Mouse (Mus musculus) kidney, embryonic 15.5 days (tissue): Measurements from ENCODE around the gene Sulf2. TPM values are rescaled to one million over a fixed set of nuclear protein-coding genes. Genes with fewer than 3 reads are reported as not detected.

ENCODE experiments used
- ATAC-seq: fragments of 200-750 bp; cut with Nextera tagmentation; replicated peaks from 2 replicates; pipeline ENCODE4 v1.8.0; 2017; ENCODE audit warnings: moderate TSS enrichment; ENCODE audit not compliant: low FRiP score
- H3K27ac ChIP-seq: fragments of 300-500 bp; sonication (generic); 2 replicates; pipeline ENCODE4 v1.5.1; 2015; ENCODE audit warnings: mild to moderate bottlenecking, inconsistent platforms
- H3K27me3 ChIP-seq: fragments of 300-500 bp; sonication (generic); 2 replicates; pipeline ENCODE4 v1.6.1; 2015; ENCODE audit warnings: inconsistent platforms
- H3K36me3 ChIP-seq: fragments of 300-500 bp; sonication (generic); 2 replicates; pipeline ENCODE4 v1.6.1; 2015; ENCODE audit warnings: inconsistent platforms
- H3K4me1 ChIP-seq: fragments of 300-500 bp; sonication (generic); 2 replicates; pipeline ENCODE4 v1.6.1; 2015; ENCODE audit warnings: inconsistent platforms
- H3K4me2 ChIP-seq: fragments of 300-500 bp; sonication (generic); 2 replicates; pipeline ENCODE4 v1.6.1; 2015; ENCODE audit warnings: moderate library complexity, mild to moderate bottlenecking, inconsistent platforms
- H3K4me3 ChIP-seq: fragments of 300-500 bp; sonication (generic); replicated peaks from 2 replicates; pipeline ENCODE4 v1.5.1; 2015; ENCODE audit warnings: mild to moderate bottlenecking, inconsistent platforms
- H3K9ac ChIP-seq: fragments of 300-500 bp; sonication (generic); 2 replicates; pipeline ENCODE4 v1.6.1; 2015; ENCODE audit warnings: mild to moderate bottlenecking, inconsistent platforms
- H3K9me3 ChIP-seq: fragments of 300-500 bp; sonication (generic); replicated peaks from 2 replicates; pipeline ENCODE4 v1.6.1; 2016; ENCODE audit warnings: inconsistent platforms
- WGBS: fragments of 180-500 bp; shearing (Covaris S2); methylation state at CpG from one replicate; pipeline ENCODE4 v1.1.7; 2015; ENCODE audit warnings: mixed read lengths; 5-methylcytosine and 5-hydroxymethylcytosine counted together
- polyA plus RNA-seq: library from polyadenylated mRNA; unstranded; fragments of >200 nt; fragmentation: Nextera tagmentation; extraction: Ambion mirVana; gene quantifications from 2 replicates; pipeline ENCODE4 v1.2.1, GENCODE M21; 2015

The Sulf2 gene
- polyA plus RNA-seq, 1 experiment from 2014 or later, result 65.3 TPM

DNA sequence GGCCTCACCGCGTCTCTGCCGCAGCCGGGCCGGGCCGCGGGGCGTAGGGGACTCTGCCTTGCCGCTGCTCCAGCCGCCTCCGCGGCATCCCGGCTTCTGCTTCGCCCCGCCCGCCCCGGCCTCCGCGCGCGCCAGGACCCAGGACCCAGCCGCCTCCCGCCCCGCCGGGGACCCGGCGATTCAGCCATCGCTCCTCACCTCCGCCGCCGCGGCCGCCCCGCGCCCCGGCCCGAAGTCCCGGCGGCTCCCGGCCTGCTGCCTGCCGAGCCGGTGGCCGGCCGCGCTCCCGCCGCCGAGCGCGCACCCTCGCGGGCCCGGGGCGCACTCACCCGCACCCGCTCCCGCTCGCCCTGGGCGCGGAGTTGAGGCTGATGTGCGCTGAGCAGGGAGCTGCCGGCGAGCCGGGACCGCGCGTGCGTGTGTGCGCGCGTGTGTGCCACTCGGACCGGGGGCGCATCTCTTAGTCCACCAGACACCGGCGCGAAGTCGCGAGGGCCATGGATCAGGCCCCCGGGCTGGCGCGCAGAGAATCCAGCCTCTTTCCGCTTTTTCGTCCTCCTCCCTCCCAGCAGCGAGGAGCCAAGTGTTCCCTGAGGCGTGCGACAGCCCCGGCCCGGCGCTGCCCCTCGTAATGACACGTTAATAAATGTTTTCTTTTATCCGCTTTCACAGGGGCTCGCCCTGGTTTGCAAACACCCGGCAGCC, 562 bp downstream of the Sulf2 start:
- Histone ChIP-seq H3K27me3 (no peaks in the 10 kb centered on the region), H3K4me3 (peak overlapping the region; percentile 69), H3K4me1 (peaks cover 57% of the 10 kb centered on the region), H3K27ac (peak overlapping the region; percentile 89), H3K4me2 (peak overlapping the region; percentile 95), H3K36me3 (no peaks in the 10 kb centered on the region), H3K9me3 (no peaks in the 10 kb centered on the region), H3K9ac (peak overlapping the region; percentile 61)
- under 1% methylated on average over 93 of the region's 95 CpGs for WGBS
- ATAC-seq, result peak; percentile 57

GRCm38 (mm10) chr2:166153891-166154711, 1.4 kb downstream of the Sulf2 start:
- Histone ChIP-seq H3K27ac (peak overlapping the region; percentile 89), H3K36me3 (no peaks in the 10 kb centered on the region), H3K4me2 (peak overlapping the region; percentile 95), H3K4me3 (peak overlapping the region; percentile 69), H3K9ac (peak overlapping the region; percentile 61), H3K4me1 (peaks cover 64% of the 10 kb centered on the region), H3K27me3 (no peaks in the 10 kb centered on the region), H3K9me3 (no peaks in the 10 kb centered on the region)
- peak; percentile 40 for ATAC-seq
- under 1% methylated on average over 50 of the region's 51 CpGs for WGBS

- Histone ChIP-seq H3K36me3 (no peaks in the 10 kb centered on the region), H3K27ac (no peak overlapping the region), H3K4me2 (peak overlapping the region; percentile 95), H3K4me3 (peak overlapping the region; percentile 69), H3K4me1 (peaks cover 71% of the 10 kb centered on the region), H3K9me3 (no peaks in the 10 kb centered on the region), H3K27me3 (no peaks in the 10 kb centered on the region), H3K9ac (peak overlapping the region; percentile 61)
- 34% methylated on average over 3 of the region's 3 CpGs for WGBS
- no peak for ATAC-seq
Observed at GRCm38 (mm10) chr2:166153399-166153793, 2.1 kb downstream of the Sulf2 start.

- H3K4me3 ChIP-seq, result peak overlapping the region; percentile 69
Observed at GRCm38 (mm10) chr2:166152734-166153398, 2.6 kb downstream of the Sulf2 start.

DNA sequence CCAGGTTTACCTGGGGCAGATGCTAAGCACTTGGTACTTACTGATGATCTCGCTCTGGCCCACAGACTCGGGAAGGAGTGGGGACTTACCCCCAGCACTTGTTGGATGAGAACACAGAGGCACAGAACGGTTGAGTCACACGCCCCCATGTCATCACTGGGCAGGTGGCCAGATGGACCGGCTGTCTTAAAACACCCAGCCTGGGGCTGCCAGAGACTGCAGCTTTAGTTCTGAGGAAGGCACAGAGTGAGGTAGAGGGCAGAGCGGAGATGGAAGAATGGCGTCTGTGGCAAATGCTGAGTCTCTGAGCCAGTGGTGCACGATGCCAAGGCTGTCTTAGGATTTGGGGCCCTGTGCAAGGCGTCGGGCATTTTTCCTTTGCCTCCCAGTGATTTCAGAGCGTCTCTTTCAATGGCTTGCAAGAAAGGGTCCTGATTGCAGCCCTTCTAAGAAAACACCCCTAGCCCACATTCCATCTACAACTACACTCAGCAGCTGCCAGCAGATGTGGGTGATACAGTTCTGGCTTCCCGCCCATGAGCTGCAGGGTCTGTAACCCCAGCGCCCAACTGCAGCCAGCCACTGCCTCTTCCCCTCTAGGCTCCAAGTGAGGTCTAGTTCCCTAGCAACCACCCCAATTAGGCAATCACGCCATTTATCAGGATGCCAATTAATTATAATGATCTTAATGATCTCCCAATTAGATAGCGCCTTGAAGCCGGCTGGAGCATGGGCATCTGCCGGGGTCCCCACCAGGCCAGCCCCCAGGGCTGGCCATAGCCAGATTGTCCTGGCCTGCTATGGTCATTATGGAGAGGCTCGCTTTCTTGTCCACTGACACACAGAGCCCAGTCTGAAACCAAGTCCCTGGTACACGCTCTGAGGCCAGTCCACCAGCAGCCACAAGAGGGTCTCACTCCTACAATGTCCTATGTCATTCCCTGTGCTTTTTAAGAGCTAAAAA, 3.7 kb downstream of the Sulf2 start:
- Histone ChIP-seq H3K27me3 (no peaks in the 10 kb centered on the region), H3K4me3 (no peak overlapping the region), H3K36me3 (no peaks in the 10 kb centered on the region), H3K4me1 (peaks cover 76% of the 10 kb centered on the region), H3K4me2 (no peak overlapping the region), H3K9ac (no peak overlapping the region), H3K27ac (no peak overlapping the region), H3K9me3 (no peaks in the 10 kb centered on the region)
- WGBS, result 58% methylated on average over 19 of the region's 19 CpGs
- ATAC-seq, result no peak

More at GRCm38 (mm10) chr2:166152734-166153398, 2.6 kb downstream of the Sulf2 start:
- 0 out of 2 replicates have a peak overlapping the region, but pooled peaks have one; percentile 61 for H3K9ac ChIP-seq
- no peak for ATAC-seq
- H3K4me1 ChIP-seq, result peaks cover 76% of the 10 kb centered on the region
- no peaks in the 10 kb centered on the region for H3K36me3 ChIP-seq
- no peaks in the 10 kb centered on the region for H3K27me3 ChIP-seq
- H3K27ac ChIP-seq, result no peak overlapping the region
- WGBS, result 46% methylated on average over 11 of the region's 11 CpGs
- peak overlapping the region; percentile 95 for H3K4me2 ChIP-seq
- no peaks in the 10 kb centered on the region for H3K9me3 ChIP-seq

DNA sequence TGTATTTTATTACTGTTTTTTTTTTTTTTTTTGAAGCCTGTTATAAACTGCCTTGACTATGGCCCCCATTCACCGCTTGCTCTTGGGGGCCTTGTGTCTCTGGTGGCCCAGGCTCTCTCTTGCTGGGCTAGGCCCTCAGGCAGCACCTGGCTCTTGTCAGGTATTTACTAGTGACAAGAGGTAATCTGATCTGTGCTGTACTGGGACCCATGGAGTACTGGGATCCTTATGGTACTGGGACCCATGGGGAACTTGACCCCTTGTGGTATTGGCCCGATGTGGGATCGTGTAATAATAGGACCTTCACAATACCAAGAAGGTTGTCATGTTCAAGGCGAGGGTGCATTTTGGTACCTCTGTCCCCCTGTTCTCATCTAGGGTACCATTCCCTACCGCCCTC, 4.9 kb downstream of the Sulf2 start:
- Histone ChIP-seq H3K4me2 (no peak overlapping the region), H3K9ac (no peak overlapping the region), H3K27ac (no peak overlapping the region), H3K9me3 (no peaks in the 10 kb centered on the region), H3K27me3 (no peaks in the 10 kb centered on the region), H3K36me3 (no peaks in the 10 kb centered on the region), H3K4me1 (peaks cover 80% of the 10 kb centered on the region), H3K4me3 (no peak overlapping the region)
- ATAC-seq, result no peak
- WGBS, result 83% methylated on average over 5 of the region's 5 CpGs

DNA sequence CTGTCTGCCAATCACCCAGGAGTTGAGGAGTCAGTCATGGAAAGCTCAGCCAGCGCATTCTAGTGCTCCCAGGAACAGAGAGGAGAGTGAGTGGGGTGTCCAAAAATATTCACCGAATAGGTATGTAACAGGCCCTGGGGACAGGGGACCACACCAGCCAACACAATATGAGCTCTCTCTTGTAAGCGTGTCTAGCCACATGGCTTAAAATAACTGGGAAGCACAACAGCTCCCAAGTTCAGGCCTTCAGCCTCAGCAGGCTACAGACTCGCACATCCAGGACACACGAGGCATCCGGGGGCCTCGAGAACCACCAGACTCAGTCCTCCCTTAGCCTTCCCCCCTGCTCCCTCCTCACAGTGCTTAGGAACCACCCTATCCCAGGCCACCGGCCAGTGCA, 6.0 kb downstream of the Sulf2 start:
- ATAC-seq, result no peak
- 76% methylated on average over 8 of the region's 8 CpGs for WGBS
- no peaks in the 10 kb centered on the region for H3K36me3 ChIP-seq
- H3K9ac ChIP-seq, result no peak overlapping the region
- H3K27me3 ChIP-seq, result no peaks in the 10 kb centered on the region
- no peak overlapping the region for H3K4me2 ChIP-seq
- peaks cover 89% of the 10 kb centered on the region for H3K4me1 ChIP-seq
- no peak overlapping the region for H3K4me3 ChIP-seq
- H3K27ac ChIP-seq, result no peak overlapping the region
- H3K9me3 ChIP-seq, result no peaks in the 10 kb centered on the region

GRCm38 (mm10) chr2:166148672-166149332, 6.7 kb downstream of the Sulf2 start:
- peaks cover 89% of the 10 kb centered on the region for H3K4me1 ChIP-seq
- H3K9me3 ChIP-seq, result no peaks in the 10 kb centered on the region
- no peak overlapping the region for H3K4me2 ChIP-seq
- WGBS, result 24% methylated on average over 13 of the region's 13 CpGs
- no peaks in the 10 kb centered on the region for H3K27me3 ChIP-seq
- no peak overlapping the region for H3K4me3 ChIP-seq
- ATAC-seq, result no peak
- H3K27ac ChIP-seq, result 0 out of 2 replicates have a peak overlapping the region, but pooled peaks have one; percentile 18
- H3K36me3 ChIP-seq, result no peaks in the 10 kb centered on the region
- no peak overlapping the region for H3K9ac ChIP-seq

DNA sequence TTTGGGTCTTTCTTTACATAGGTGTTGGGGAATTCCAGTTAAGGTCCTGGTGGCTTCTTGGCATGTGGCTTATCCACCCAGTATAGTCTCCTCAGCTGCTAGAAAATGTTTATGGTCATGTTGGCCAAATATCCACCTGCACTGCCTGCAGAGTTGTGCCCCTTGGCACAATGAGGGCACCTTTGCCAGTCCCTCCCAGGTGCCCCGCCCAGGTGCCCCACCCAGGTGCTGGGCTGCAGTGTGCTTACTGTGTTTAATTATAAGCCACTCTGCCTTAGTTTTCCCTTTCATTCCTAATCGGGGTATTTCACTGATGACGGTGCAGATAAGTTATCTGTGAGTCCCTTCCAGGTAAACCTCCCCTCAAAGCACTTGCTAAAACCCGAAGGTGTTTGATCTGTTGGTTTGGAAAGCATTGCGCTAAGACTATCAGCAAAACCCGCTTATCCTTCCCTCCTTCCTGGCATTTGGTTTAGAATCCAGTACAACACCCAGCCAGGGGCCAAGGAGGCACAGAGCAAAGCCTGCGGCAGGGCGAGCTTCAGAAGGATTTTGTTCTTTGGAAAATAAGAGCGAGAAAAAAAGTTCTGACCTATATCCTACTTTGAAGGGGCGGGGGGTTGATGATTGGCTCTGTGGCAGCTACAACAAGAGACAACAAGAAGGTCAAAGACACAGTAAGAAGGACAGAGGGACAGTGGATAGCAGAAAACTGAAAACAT, 7.4 kb downstream of the Sulf2 start:
- Histone ChIP-seq H3K36me3 (no peaks in the 10 kb centered on the region), H3K27ac (0 out of 2 replicates have a peak overlapping the region, but pooled peaks have one; percentile 29), H3K9ac (no peak overlapping the region), H3K9me3 (no peaks in the 10 kb centered on the region), H3K27me3 (no peaks in the 10 kb centered on the region), H3K4me1 (peaks cover 89% of the 10 kb centered on the region), H3K4me2 (no peak overlapping the region), H3K4me3 (no peak overlapping the region)
- WGBS, result 83% methylated on average over 10 of the region's 10 CpGs
- no peak for ATAC-seq

DNA sequence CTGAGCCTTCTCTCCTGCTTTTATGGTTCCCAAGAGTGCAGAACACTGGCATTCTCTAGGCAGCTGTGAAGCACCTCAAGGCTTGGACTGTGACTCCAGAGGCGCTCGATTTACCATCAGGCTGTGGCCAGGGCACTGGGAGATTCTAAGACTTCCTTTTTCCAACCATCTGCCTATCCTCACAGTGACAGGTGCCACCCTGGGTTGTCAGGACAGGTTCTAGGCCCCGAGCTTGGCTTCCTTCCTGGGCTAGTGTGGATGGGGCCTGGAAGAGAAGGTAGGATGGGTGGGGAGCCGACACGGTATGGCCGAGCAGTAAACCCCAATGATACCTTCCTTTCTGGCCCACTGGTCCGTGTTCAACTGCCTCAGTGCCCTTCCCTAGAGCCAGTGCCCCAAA, 9.0 kb downstream of the Sulf2 start:
- peaks cover 88% of the 10 kb centered on the region for H3K4me1 ChIP-seq
- no peaks in the 10 kb centered on the region for H3K27me3 ChIP-seq
- whole genome bisulfite sequencing, result 51% methylated on average over 7 of the region's 7 CpGs
- no peak overlapping the region for H3K4me2 ChIP-seq
- ATAC-seq, result no peak
- no peaks in the 10 kb centered on the region for H3K36me3 ChIP-seq
- H3K4me3 ChIP-seq, result no peak overlapping the region
- no peak overlapping the region for H3K9ac ChIP-seq
- peak overlapping the region; percentile 63; the same call in 1 of the 2 replicates for H3K27ac ChIP-seq
- H3K9me3 ChIP-seq, result no peaks in the 10 kb centered on the region
